Mouse (Mus musculus) cerebellum, postnatal 14 days (tissue): Measurements from ENCODE around the gene Ccdc169.
A peak's percentile ranks its signal among the peaks of the same experiment; 100 is the strongest.

Source experiments
- DNase-seq, 2 experiments: peaks; one replicate each; pipeline ENCODE4 v3.0.0; 2021; ENCODE audit warnings: mixed read lengths in 2 of 2

Ccdc169 gene

GRCm38 (mm10) chr3:55123064-55123463 lies 14.1 kb upstream of the Ccdc169 start:
- DNase-seq: no peak

DNA sequence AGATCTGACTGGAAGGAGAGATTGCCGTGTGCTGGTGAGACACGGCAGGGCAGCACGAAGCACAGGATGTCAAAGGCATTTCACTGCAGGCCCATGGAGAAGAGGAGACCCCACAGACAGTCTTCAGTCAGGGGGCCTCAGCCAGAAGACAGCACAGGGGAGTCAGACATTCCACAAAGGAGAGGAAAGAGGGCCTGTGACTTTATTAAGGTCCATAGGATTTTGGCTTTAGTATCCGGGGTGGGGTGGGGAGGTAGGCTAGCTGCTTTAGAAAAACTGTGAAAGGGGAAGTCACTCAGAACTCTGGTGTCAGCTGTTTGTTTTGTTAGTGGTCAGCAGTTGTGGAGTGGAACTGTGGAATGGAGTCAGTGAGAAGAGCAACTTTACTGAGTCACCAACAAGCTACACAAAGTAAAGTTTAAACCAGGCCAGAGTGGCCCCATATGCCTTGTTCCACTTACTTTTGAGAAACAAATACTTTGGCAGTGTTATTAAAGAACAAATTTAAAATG lies 7.9 kb upstream of the Ccdc169 start:
- no peak for DNase-seq

DNA sequence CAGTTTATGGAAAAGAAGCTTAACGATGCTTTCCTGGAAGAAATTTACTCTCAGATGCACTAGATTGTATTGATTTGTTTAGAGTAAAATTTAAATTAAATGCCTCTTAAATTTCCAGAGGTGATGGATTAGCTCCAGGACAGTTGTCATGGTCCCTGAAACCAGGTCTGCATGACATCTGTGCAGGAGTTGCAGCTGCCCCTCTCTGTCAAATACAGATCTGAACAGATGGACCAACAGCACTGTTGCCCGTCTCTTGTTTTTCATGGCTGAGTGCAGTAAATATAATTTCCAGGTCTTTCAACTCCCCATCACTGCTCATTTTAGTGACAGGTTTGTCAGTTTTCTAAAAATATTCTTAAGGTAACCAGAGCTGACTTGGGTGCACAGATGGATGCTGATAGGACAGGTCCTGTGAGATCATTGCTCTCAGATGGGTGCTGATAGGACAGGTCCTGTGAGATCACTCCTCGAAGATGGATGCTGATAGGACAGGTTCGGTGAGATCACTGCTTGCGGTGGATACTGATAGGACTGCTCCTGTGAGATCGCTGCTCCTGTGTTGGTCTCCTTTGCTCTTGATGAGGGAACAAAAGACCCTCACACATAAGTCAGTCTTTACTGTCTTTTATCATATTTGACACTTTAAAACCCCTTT lies 5.4 kb upstream of the Ccdc169 start:
- no peak for DNase-seq

DNA sequence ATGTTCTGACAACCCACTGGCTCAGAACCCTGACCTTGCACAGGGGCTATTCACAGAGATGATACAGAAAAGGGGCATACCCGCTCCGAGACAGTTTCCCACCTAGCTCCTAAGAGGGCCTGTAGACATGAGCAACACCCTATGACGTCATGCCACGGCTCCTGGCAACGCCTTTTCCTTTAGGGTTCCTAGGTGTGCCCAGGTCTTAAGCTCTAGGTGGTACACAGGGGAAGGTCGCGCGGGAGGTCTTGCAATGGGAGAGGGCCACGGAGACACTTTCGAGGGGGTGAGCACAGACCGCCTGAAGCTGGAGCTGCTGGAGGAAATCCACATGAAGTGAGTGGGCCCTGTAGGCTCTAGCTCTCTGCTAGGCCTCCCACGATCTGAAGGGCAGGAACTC lies 2.7 kb downstream of the Ccdc169 start:
- no peak for DNase-seq

GRCm38 (mm10) chr3:55141401-55141800 lies 4.3 kb downstream of the Ccdc169 start:
- no peak for DNase-seq

GRCm38 (mm10) chr3:55144916-55145315 lies 7.8 kb downstream of the Ccdc169 start:
- no peak for DNase-seq

DNA sequence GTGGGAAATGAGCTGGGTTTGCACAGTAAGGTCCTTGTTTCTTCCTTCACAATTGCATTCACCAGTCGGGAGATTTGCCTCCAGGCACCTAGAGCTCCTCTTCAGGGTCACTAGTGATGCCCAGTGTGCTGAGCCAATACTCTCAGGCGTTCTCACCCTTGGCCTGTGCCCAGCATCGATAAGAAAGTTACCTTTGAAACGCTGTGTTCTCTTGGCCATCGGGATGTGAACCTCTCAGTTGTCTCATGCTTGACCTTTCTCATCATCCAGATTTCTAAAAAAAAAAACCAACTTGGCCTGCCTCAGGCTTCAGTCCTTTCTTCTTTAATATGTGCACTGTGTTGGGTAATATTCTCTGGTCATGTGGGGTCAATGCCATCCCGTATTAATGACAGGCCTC lies 9.3 kb downstream of the Ccdc169 start:
- DNase-seq: no peak

DNA sequence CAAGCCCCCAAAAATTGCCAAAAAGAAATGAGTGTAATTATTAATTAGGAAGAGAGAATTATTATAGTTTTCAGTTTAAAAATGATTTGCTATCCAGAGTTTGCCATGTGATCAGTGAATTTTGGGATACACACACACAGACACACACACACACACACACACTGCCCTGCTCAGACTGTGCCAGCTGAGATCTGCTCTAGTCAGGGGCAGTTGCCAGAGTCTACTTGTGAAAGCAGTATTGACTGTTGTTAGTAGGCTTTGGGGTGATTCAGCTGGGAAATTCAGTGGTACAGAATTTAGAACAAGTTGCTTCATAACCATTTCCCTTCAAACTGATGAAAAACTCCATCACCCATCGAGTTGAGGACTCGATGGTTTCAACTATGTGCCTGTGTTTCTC lies 10.0 kb downstream of the Ccdc169 start:
- no peak for DNase-seq

DNA sequence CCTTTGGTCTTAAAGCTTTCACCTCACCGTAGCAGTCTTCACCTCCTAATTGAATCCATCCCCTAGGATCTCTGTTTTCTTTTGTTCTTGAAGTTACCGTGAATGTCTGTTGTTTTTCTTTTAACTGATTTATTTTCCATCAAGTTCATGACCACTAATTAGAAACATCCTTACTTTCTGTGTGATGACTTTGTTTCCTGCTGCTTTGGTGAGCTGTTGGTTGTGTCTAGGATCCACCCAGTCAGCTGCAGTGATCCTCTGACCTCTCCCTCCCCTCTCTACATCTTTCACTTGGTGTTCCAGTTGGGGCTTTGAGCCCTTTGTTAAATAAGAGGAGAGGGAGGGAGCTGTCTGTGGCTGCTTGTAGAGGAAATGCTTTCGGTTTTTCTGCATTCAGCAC lies 11.0 kb downstream of the Ccdc169 start:
- DNase-seq: no peak

DNA sequence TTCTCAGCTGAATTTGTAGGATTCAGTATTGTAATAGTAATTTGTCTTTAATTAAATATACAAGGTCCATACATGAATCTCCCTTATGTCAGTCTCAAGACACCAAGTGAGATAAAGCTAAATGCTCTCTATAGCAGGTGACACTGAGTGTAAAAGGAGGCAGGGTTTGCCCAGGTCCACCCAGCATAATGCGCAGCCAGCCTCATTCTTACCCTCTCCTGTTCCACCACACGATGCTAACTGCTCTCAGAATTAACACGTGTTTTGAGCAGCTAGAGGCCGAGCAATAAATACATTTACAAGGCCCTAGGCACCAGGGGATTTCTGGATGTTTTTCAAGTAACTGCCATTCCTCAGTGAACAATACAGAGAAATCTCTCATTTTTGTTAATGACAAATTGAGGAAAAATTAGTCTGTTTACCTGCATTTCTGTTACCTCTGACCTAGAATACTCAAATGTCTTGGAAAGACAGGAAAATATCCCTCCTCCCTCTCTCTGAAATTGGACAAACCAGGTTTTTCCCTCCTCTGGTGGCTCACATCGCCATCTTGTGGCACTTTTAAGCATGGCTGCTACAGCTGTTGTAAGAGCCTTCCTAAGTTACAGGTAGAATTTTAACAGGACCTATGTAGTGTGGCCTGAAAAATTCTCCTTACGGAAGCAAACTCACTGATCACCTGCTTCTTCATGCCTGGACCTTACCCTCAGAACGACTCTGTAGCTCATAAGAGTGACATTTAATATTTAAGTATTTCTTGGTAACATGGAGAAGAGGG lies 14.7 kb downstream of the Ccdc169 start:
- DNase-seq: peak; percentile 81 to 89

- DNase-seq: peak in 1 of 2 experiments; percentile 34
These were observed 15.7 kb downstream of the Ccdc169 start for GRCm38 (mm10) chr3:55152673-55153334.

DNA sequence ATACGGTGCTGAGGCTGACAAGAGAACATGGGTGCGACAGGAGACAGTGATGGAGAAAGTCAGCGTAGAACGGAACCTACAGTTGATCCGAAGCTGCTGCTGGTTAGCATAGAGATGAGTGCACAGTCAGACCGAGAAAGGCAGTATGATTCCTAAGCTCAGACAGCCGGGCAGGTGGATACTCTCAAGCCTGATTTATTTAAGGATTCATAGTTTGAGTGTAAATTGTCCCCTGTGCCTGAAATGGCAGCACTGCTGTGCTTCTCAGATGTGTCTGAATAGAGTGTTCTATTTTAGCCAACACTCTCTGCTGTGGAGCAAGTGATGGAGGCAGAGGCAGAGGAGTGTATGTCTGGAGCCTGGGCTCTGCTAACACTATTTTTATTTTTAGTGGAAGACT lies 17.0 kb downstream of the Ccdc169 start:
- DNase-seq: no peak

- peak; percentile 27 to 35 for DNase-seq
These were observed 20.3 kb downstream of the Ccdc169 start for GRCm38 (mm10) chr3:55157413-55157812.

DNA sequence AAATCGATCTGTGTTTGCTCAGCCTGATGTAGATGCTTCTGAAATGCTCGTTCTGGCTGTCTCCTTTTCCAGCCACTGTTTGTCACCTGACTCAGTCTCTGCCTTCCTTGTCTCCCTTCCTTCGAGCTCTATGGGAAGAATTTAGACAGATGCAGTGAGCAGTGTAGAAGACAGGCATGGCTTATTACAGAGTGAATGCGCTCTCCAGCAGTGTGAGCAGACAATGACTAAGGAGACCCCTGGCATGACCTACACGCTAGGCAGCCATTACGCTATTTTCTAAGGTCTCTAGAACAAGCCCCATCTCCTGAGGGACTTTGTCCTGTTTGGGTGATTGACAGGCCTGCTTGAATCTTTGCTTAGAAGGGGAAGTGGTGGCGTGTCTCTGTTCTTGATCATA lies 24.0 kb downstream of the Ccdc169 start:
- no peak for DNase-seq

DNA sequence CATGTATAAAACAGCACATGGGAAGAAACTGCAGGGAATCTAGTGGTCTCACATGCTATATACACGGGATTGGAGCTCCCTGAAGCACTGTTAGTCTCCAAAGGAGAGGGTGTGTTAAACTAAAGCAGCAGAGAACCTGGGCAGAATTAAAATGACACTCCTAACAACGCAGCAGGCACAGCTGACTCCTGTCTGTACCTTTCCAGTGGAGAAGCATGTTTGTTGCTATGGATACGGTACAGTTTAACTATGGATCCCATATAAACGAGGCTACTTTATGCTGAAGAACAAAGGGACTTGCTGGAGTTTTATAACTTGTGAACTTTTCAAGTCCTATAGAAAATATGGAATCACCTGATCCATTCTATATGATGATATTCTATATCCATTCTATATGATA lies 26.4 kb downstream of the Ccdc169 start:
- DNase-seq: no peak

DNA sequence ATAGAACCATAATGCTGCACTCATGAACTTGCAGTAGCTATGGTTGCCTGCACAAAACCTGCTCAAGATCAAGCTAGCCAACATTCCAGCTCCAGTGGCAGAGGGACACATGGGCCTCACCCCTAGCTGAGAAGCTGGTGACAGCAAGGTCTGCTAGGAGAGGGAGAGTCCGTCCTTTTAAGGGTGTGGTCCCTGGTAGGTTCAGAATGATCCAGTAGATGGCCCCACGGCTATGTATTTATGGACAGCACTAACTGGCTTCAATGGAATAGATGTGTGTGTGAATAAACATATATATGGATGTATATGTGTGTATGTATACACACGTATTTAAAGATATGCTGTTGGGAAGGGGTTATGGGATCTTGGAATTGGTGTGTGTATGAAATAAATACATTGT lies 35.3 kb downstream of the Ccdc169 start:
- no peak for DNase-seq

GRCm38 (mm10) chr3:55177271-55177670 lies 40.1 kb downstream of the Ccdc169 start:
- no peak for DNase-seq

GRCm38 (mm10) chr3:55181766-55182165 lies 44.6 kb downstream of the Ccdc169 start, which contains the start of gene Sohlh2:
Sohlh2 (plus strand) TSS chr3:55182028.
- no peak for DNase-seq

DNA sequence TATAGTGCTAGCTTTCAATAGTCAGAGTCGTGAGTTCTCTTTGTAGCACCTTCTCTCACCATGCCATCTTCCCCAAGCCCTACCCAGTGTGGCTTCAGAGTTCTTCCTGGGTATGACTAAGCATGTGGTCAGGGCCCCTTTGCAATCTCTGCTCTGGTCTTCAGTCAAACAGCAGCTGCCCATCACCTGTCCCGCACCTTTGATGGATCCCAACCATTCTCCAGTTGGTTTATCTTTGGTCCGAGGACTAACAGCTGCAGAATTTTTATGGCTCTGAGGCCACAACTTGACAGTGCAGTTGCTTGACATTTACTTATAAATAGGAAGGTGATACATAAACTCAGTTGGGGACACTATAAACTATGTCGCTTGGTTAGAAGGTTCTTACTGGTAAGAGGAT lies 54.5 kb downstream of the Ccdc169 start:
- DNase-seq: no peak

GRCm38 (mm10) chr3:55193351-55193750 lies 56.2 kb downstream of the Ccdc169 start:
- DNase-seq: no peak

DNA sequence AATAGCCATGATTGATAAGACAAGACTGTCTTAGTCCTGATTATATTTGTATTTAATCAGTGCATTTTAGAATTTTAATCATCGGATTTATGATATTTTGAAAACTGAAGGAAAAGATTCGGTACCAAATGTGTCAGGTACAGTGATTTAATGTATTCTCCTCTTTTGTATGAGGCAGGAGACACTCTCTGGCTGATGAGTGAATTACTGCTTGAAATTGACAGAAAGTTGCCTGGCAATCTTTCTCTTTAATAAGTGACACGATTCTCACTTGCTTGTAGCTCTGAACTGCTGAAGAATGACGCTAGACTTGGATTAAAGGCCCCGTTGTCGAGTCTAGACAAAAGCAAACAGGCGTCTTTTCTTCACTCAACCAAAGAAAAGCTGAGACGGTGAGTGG lies 57.7 kb downstream of the Ccdc169 start:
- no peak for DNase-seq

- DNase-seq: no peak
These were observed 58.6 kb downstream of the Ccdc169 start for GRCm38 (mm10) chr3:55195581-55196327.

GRCm38 (mm10) chr3:55196328-55196710 lies 59.2 kb downstream of the Ccdc169 start:
- peak; percentile 17 to 19 for DNase-seq
